Mouse (Mus musculus): ENCODE measurements around the gene Cpt1a. TPM values are rescaled to one million over a fixed set of nuclear protein-coding genes. Genes with fewer than 3 reads are reported as not detected.

The Cpt1a gene
- total and polyA plus RNA-seq, 2 experiments, result 162 to 182 TPM

DNA sequence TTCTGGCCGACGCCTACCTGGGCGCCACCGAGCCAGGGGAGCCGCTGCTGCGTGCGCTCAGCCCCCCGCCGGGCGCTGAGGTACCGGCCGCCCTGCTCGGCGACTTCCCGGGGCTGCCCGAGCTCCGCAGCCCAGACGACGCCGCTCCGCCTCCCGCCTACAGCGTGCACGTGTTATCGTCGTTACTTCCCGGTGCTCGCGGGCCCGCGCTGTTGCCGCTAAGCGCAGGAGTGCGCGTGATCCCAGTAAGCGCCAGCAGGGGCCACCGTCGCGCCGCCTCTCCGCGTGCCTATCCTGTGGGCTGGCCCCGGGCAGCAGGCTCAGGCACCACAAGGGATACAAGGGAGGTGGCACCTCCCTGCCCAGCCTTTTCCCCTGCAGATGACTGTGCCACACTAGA, 67.0 kb downstream of the Cpt1a start:
- Histone ChIP-seq H3K9ac (ENCODE audit: low read depth, low read length) (peak overlapping the region; percentile 68), H3K4me1 (ENCODE audit: control insufficient read depth, insufficient read depth, low read length) (peaks cover 2% of the 10 kb centered on the region), H3K36me3 (ENCODE audit: control insufficient read depth, insufficient read depth, low read length) (peaks cover 24% of the 10 kb centered on the region), H3K27me3 (ENCODE audit: control insufficient read depth, insufficient read depth, low read length) (no peaks in the 10 kb centered on the region), H3K79me2 (ENCODE audit: control insufficient read depth, insufficient read depth, low read length) (no peaks in the 10 kb centered on the region), H3K27ac (replicated peaks; ENCODE audit: insufficient read depth, low read depth, low read length) (peak overlapping the region; percentile 61), H3K4me3 (ENCODE audit: insufficient read depth, low read depth, low read length) (peak overlapping the region; percentile 48; the same call in 1 of the 2 replicates)
- WGBS, result under 1% methylated on average over 43 of the region's 43 CpGs
- peak; percentile 61 for DNase-seq (ENCODE audit: extremely low read depth, low read depth, low spot score)
- TF ChIP-seq CTCF (IDR thresholded peaks at IDR 0.05; ENCODE audit: low read depth, low read length) (peak; percentile 83), POLR2A (IDR thresholded peaks at IDR 0.05; ENCODE audit: extremely low read depth, insufficient read depth, low read length) (no peak)

DNA sequence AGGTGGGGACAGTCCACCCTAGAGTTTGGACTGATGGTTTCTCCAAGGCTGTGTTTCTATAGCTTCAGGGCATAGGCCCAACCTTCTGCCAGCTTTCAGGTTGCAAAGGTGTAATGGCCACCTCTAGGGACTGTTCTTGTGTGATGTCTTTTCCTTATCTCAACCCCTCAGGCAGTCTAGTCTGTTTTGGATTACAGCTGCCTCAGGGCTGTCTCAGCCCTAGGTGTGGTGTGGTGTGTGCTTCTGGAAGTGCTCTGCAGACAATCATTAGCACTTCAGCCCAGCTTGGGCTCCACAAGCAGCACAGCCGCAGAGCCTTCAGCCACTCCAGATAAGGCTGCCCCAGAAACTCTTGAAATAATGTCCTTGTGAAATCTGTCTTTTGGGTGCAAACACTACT, 70.2 kb downstream of the Cpt1a start:
- Histone ChIP-seq H3K27ac (replicated peaks; ENCODE audit: insufficient read depth, low read depth, low read length) (no peak overlapping the region), H3K9ac (ENCODE audit: low read depth, low read length) (no peak overlapping the region), H3K27me3 (ENCODE audit: control insufficient read depth, insufficient read depth, low read length) (no peaks in the 10 kb centered on the region), H3K4me3 (ENCODE audit: insufficient read depth, low read depth, low read length) (no peak overlapping the region), H3K4me1 (ENCODE audit: control insufficient read depth, insufficient read depth, low read length) (peaks cover 2% of the 10 kb centered on the region), H3K79me2 (ENCODE audit: control insufficient read depth, insufficient read depth, low read length) (no peaks in the 10 kb centered on the region), H3K36me3 (ENCODE audit: control insufficient read depth, insufficient read depth, low read length) (no peaks in the 10 kb centered on the region)
- no peak for DNase-seq (ENCODE audit: extremely low read depth, low read depth, low spot score)
- WGBS, result 100% methylated on average over 1 of the region's 1 CpGs
- no peak for TF ChIP-seq POLR2A (IDR thresholded peaks at IDR 0.05; ENCODE audit: extremely low read depth, insufficient read depth, low read length)
- no peak for TF ChIP-seq CTCF (IDR thresholded peaks at IDR 0.05; ENCODE audit: low read depth, low read length)

DNA sequence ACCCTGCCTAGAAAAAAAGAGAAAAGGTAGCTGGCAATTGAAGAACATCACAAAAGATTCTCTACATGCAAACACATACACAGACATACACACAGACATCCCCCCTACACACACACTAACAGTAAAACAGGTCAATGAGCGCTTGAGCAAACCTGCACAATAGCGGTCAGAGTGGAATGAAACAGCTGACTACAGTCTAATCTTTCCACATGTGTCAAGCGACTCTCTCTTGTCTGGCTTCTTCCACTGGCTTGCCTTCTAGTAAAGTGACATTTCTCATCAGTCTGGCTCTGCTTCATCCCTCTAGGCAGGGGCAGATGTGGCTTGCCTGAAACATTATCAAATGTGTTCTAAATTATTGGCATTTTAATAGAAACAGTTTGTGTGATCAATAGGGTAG, 72.1 kb downstream of the Cpt1a start:
- no peak for DNase-seq (ENCODE audit: extremely low read depth, low read depth, low spot score)
- Histone ChIP-seq H3K36me3 (ENCODE audit: control insufficient read depth, insufficient read depth, low read length) (no peaks in the 10 kb centered on the region), H3K9ac (ENCODE audit: low read depth, low read length) (no peak overlapping the region), H3K27me3 (ENCODE audit: control insufficient read depth, insufficient read depth, low read length) (no peaks in the 10 kb centered on the region), H3K79me2 (ENCODE audit: control insufficient read depth, insufficient read depth, low read length) (no peaks in the 10 kb centered on the region), H3K4me3 (ENCODE audit: insufficient read depth, low read depth, low read length) (no peak overlapping the region), H3K27ac (replicated peaks; ENCODE audit: insufficient read depth, low read depth, low read length) (no peak overlapping the region), H3K4me1 (ENCODE audit: control insufficient read depth, insufficient read depth, low read length) (peaks cover 2% of the 10 kb centered on the region)
- TF ChIP-seq CTCF (IDR thresholded peaks at IDR 0.05; ENCODE audit: low read depth, low read length) (no peak), POLR2A (IDR thresholded peaks at IDR 0.05; ENCODE audit: extremely low read depth, insufficient read depth, low read length) (no peak)
- WGBS, result 91% methylated on average over 3 of the region's 3 CpGs

DNA sequence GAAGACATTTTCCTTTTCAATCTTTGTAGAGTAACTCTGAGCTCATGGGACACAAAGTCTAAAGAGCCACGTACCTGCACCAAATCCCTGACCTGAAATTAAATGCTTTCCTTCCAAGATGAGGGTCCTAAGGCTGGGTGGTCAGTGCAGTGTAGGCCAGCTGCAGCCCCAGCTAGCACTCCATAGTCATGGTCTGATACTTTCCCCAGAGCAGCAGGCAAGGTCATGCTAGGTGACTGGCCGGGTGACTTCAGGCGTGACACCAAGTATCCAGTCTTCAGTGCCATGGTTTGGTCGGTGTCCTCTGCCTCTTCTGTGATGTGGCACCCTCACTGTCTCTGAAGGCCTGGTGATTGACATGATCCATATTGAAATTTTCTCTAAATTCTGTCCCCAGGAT, 77.9 kb downstream of the Cpt1a start:
- Histone ChIP-seq H3K79me2 (ENCODE audit: control insufficient read depth, insufficient read depth, low read length) (no peaks in the 10 kb centered on the region), H3K27me3 (ENCODE audit: control insufficient read depth, insufficient read depth, low read length) (no peaks in the 10 kb centered on the region), H3K4me1 (ENCODE audit: control insufficient read depth, insufficient read depth, low read length) (no peaks in the 10 kb centered on the region), H3K36me3 (ENCODE audit: control insufficient read depth, insufficient read depth, low read length) (peaks cover 3% of the 10 kb centered on the region; the same call in 1 of the 2 replicates), H3K9ac (ENCODE audit: low read depth, low read length) (no peak overlapping the region), H3K4me3 (ENCODE audit: insufficient read depth, low read depth, low read length) (no peak overlapping the region), H3K27ac (replicated peaks; ENCODE audit: insufficient read depth, low read depth, low read length) (no peak overlapping the region)
- TF ChIP-seq POLR2A (IDR thresholded peaks at IDR 0.05; ENCODE audit: extremely low read depth, insufficient read depth, low read length) (no peak), CTCF (IDR thresholded peaks at IDR 0.05; ENCODE audit: low read depth, low read length) (no peak)
- DNase-seq (ENCODE audit: extremely low read depth, low read depth, low spot score), result no peak
- 97% methylated on average over 4 of the region's 4 CpGs for WGBS

DNA sequence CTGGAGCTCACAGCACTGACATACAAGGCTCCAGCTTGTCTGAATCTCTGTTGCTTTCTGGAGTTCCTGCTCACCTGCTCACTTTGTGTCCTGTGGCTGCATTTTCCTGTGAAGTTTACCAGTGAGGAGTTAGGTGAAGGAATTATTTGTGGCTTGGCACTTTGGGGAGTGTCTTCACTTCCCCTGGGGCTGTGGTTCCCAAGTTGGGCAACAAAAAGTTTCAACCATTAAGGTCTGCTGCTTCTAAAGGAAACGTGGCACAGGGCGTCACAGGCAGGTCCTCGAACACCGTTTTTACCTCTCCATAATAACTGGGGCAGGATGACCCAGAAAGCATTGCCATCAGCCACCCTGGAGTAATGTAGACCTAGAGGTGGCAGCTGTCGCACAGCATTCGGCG, 79.4 kb downstream of the Cpt1a start:
- H3K4me3 ChIP-seq (ENCODE audit: insufficient read depth, low read depth, low read length), result no peak overlapping the region
- WGBS, result 93% methylated on average over 7 of the region's 7 CpGs
- H3K4me1 ChIP-seq (ENCODE audit: control insufficient read depth, insufficient read depth, low read length), result no peaks in the 10 kb centered on the region
- H3K27ac ChIP-seq (replicated peaks; ENCODE audit: insufficient read depth, low read depth, low read length), result no peak overlapping the region
- no peak for TF ChIP-seq CTCF (IDR thresholded peaks at IDR 0.05; ENCODE audit: low read depth, low read length)
- no peak for TF ChIP-seq POLR2A (IDR thresholded peaks at IDR 0.05; ENCODE audit: extremely low read depth, insufficient read depth, low read length)
- no peaks in the 10 kb centered on the region for H3K27me3 ChIP-seq (ENCODE audit: control insufficient read depth, insufficient read depth, low read length)
- no peaks in the 10 kb centered on the region for H3K79me2 ChIP-seq (ENCODE audit: control insufficient read depth, insufficient read depth, low read length)
- no peak overlapping the region for H3K9ac ChIP-seq (ENCODE audit: low read depth, low read length)
- peaks cover 3% of the 10 kb centered on the region; the same call in 1 of the 2 replicates for H3K36me3 ChIP-seq (ENCODE audit: control insufficient read depth, insufficient read depth, low read length)
- DNase-seq (ENCODE audit: extremely low read depth, low read depth, low spot score), result no peak

DNA sequence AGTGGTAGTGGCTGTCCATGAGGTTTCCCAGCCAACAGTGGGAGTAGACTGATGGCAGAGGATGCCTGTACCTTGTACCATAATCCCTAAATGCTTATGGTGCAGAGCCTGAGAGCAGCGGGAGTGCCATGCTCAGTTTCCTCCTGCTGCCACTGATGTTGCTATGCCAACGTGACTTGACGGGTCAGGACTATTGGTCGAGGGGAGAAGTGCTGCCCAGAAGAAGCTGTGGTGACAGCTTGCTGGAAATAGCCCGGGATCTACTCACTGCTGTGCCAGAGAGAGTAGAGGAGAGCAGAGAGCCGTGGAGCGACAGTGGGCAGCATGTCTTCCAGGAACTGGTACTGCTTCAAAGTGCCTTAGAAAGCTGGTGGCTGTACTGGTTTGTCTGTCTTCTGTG, 79.8 kb downstream of the Cpt1a start:
- DNase-seq (ENCODE audit: extremely low read depth, low read depth, low spot score), result no peak
- Histone ChIP-seq H3K27me3 (ENCODE audit: control insufficient read depth, insufficient read depth, low read length) (no peaks in the 10 kb centered on the region), H3K27ac (replicated peaks; ENCODE audit: insufficient read depth, low read depth, low read length) (no peak overlapping the region), H3K9ac (ENCODE audit: low read depth, low read length) (no peak overlapping the region), H3K36me3 (ENCODE audit: control insufficient read depth, insufficient read depth, low read length) (peaks cover 3% of the 10 kb centered on the region; the same call in 1 of the 2 replicates), H3K4me3 (ENCODE audit: insufficient read depth, low read depth, low read length) (no peak overlapping the region), H3K4me1 (ENCODE audit: control insufficient read depth, insufficient read depth, low read length) (no peaks in the 10 kb centered on the region), H3K79me2 (ENCODE audit: control insufficient read depth, insufficient read depth, low read length) (no peaks in the 10 kb centered on the region)
- WGBS, result 81% methylated on average over 7 of the region's 7 CpGs
- TF ChIP-seq POLR2A (IDR thresholded peaks at IDR 0.05; ENCODE audit: extremely low read depth, insufficient read depth, low read length), result no peak
- no peak for TF ChIP-seq CTCF (IDR thresholded peaks at IDR 0.05; ENCODE audit: low read depth, low read length)
